Mouse (Mus musculus) forebrain, embryonic 12.5 days (tissue): ENCODE results near the gene Serpina10. TPM values are rescaled to one million over a fixed set of nuclear protein-coding genes. Genes with fewer than 3 reads are reported as not detected.

Experiments used
- ATAC-seq: fragments of 200-750 bp; cut with Nextera tagmentation; 2 replicates; pipeline ENCODE4 v1.8.0; 2017; ENCODE audit warnings: moderate TSS enrichment; ENCODE audit not compliant: low FRiP score
- H3K27ac ChIP-seq: fragments of 300-500 bp; sonication (generic); 2 replicates; pipeline ENCODE4 v1.5.1; 2016; ENCODE audit warnings: mild to moderate bottlenecking
- H3K27me3 ChIP-seq: fragments of 300-500 bp; sonication (generic); 2 replicates; pipeline ENCODE4 v1.6.1; 2016; ENCODE audit warnings: mild to moderate bottlenecking
- H3K36me3 ChIP-seq: fragments of 300-500 bp; sonication (generic); replicated peaks from 2 replicates; pipeline ENCODE4 v1.6.1; 2016; ENCODE audit warnings: mild to moderate bottlenecking
- H3K4me1 ChIP-seq: fragments of 300-500 bp; sonication (generic); 2 replicates; pipeline ENCODE4 v1.6.1; 2016
- H3K4me2 ChIP-seq: fragments of 300-500 bp; sonication (generic); 2 replicates; pipeline ENCODE4 v1.6.1; 2016; ENCODE audit warnings: mild to moderate bottlenecking, moderate library complexity
- H3K4me3 ChIP-seq: fragments of 300-500 bp; sonication (generic); replicated peaks from 2 replicates; pipeline ENCODE4 v1.5.1; 2016; ENCODE audit warnings: mild to moderate bottlenecking
- H3K9ac ChIP-seq: fragments of 300-500 bp; sonication (generic); 2 replicates; pipeline ENCODE4 v1.6.1; 2016; ENCODE audit warnings: mild to moderate bottlenecking
- H3K9me3 ChIP-seq: fragments of 300-500 bp; sonication (generic); 2 replicates; pipeline ENCODE4 v1.6.1; 2016
- WGBS: fragments of 180-500 bp; shearing (Covaris S2); methylation state at CpG from one replicate; pipeline ENCODE4 v1.1.7; 2016; 5-methylcytosine and 5-hydroxymethylcytosine counted together
- polyA plus RNA-seq: library from polyadenylated mRNA; unstranded; fragments of >200 nt; fragmentation: Nextera tagmentation; extraction: Ambion mirVana; gene quantifications from 2 replicates; pipeline ENCODE4 v1.2.1, GENCODE M21; 2016

Gene Serpina10
- polyA plus RNA-seq, 1 experiment from 2014 or later: not detected

- Histone ChIP-seq H3K36me3 (no peaks in the 10 kb centered on the region), H3K4me3 (no peak overlapping the region), H3K27me3 (no peaks in the 10 kb centered on the region), H3K27ac (no peak overlapping the region), H3K4me2 (no peak overlapping the region), H3K9ac (no peak overlapping the region), H3K9me3 (no peaks in the 10 kb centered on the region), H3K4me1 (no peaks in the 10 kb centered on the region)
- WGBS: 91% methylated on average over 7 of the region's 7 CpGs
- no peak for ATAC-seq
Measured at GRCm38 (mm10) chr12:103655123-103656044, 24.1 kb upstream of the Serpina10 start.

GRCm38 (mm10) chr12:103653836-103654235 lies 22.6 kb upstream of the Serpina10 start:
- WGBS: 98% methylated on average over 2 of the region's 2 CpGs
- Histone ChIP-seq H3K9me3 (no peaks in the 10 kb centered on the region), H3K4me1 (no peaks in the 10 kb centered on the region), H3K27me3 (no peaks in the 10 kb centered on the region), H3K27ac (no peak overlapping the region), H3K4me3 (no peak overlapping the region), H3K4me2 (no peak overlapping the region), H3K36me3 (no peaks in the 10 kb centered on the region), H3K9ac (no peak overlapping the region)
- no peak for ATAC-seq

GRCm38 (mm10) chr12:103646314-103646713 lies 15.1 kb upstream of the Serpina10 start:
- 82% methylated on average over 2 of the region's 2 CpGs for WGBS
- Histone ChIP-seq H3K27me3 (no peaks in the 10 kb centered on the region), H3K4me1 (no peaks in the 10 kb centered on the region), H3K9ac (no peak overlapping the region), H3K27ac (no peak overlapping the region), H3K4me2 (no peak overlapping the region), H3K36me3 (no peaks in the 10 kb centered on the region), H3K4me3 (no peak overlapping the region), H3K9me3 (no peaks in the 10 kb centered on the region)
- no peak for ATAC-seq

GRCm38 (mm10) chr12:103644601-103645000 lies 13.4 kb upstream of the Serpina10 start:
- 41% methylated on average over 5 of the region's 5 CpGs for WGBS
- no peak overlapping the region for H3K4me2 ChIP-seq
- H3K4me1 ChIP-seq: no peaks in the 10 kb centered on the region
- H3K9ac ChIP-seq: no peak overlapping the region
- H3K9me3 ChIP-seq: no peaks in the 10 kb centered on the region
- no peak overlapping the region for H3K27ac ChIP-seq
- no peaks in the 10 kb centered on the region for H3K36me3 ChIP-seq
- ATAC-seq: no peak
- no peak overlapping the region for H3K4me3 ChIP-seq
- no peaks in the 10 kb centered on the region for H3K27me3 ChIP-seq

GRCm38 (mm10) chr12:103643818-103644217 lies 12.6 kb upstream of the Serpina10 start:
- no peak for ATAC-seq
- Histone ChIP-seq H3K27me3 (no peaks in the 10 kb centered on the region), H3K27ac (no peak overlapping the region), H3K4me2 (no peak overlapping the region), H3K9me3 (no peaks in the 10 kb centered on the region), H3K9ac (no peak overlapping the region), H3K4me1 (no peaks in the 10 kb centered on the region), H3K36me3 (no peaks in the 10 kb centered on the region), H3K4me3 (no peak overlapping the region)
- WGBS: 86% methylated on average over 3 of the region's 3 CpGs

GRCm38 (mm10) chr12:103643336-103643735 lies 12.1 kb upstream of the Serpina10 start:
- Histone ChIP-seq H3K27ac (no peak overlapping the region), H3K4me1 (no peaks in the 10 kb centered on the region), H3K9me3 (no peaks in the 10 kb centered on the region), H3K4me2 (no peak overlapping the region), H3K9ac (no peak overlapping the region), H3K27me3 (no peaks in the 10 kb centered on the region), H3K36me3 (no peaks in the 10 kb centered on the region), H3K4me3 (no peak overlapping the region)
- 0 out of 2 replicates have a peak, but pooled peaks have one; percentile 46 for ATAC-seq
- WGBS: 0% methylated on average over 2 of the region's 2 CpGs

- H3K4me2 ChIP-seq: no peak overlapping the region
- H3K36me3 ChIP-seq: no peaks in the 10 kb centered on the region
- no peaks in the 10 kb centered on the region for H3K27me3 ChIP-seq
- H3K9me3 ChIP-seq: no peaks in the 10 kb centered on the region
- 91% methylated on average over 2 of the region's 2 CpGs for WGBS
- no peak overlapping the region for H3K27ac ChIP-seq
- no peak for ATAC-seq
- no peak overlapping the region for H3K9ac ChIP-seq
- no peak overlapping the region for H3K4me3 ChIP-seq
- H3K4me1 ChIP-seq: no peaks in the 10 kb centered on the region
Measured at GRCm38 (mm10) chr12:103635846-103636245, 4.6 kb upstream of the Serpina10 start.

GRCm38 (mm10) chr12:103634430-103634829 lies 3.2 kb upstream of the Serpina10 start:
- H3K9me3 ChIP-seq: no peaks in the 10 kb centered on the region
- H3K27me3 ChIP-seq: no peaks in the 10 kb centered on the region
- H3K27ac ChIP-seq: no peak overlapping the region
- H3K9ac ChIP-seq: no peak overlapping the region
- no peaks in the 10 kb centered on the region for H3K36me3 ChIP-seq
- no peak for ATAC-seq
- H3K4me1 ChIP-seq: no peaks in the 10 kb centered on the region
- H3K4me2 ChIP-seq: no peak overlapping the region
- WGBS: 80% methylated on average over 2 of the region's 2 CpGs
- no peak overlapping the region for H3K4me3 ChIP-seq

GRCm38 (mm10) chr12:103616860-103617261 lies 14.4 kb downstream of the Serpina10 start:
- 90% methylated on average over 10 of the region's 10 CpGs for WGBS
- Histone ChIP-seq H3K9me3 (no peaks in the 10 kb centered on the region), H3K27me3 (no peaks in the 10 kb centered on the region), H3K4me1 (no peaks in the 10 kb centered on the region), H3K27ac (no peak overlapping the region), H3K4me2 (no peak overlapping the region), H3K36me3 (no peaks in the 10 kb centered on the region), H3K4me3 (no peak overlapping the region), H3K9ac (no peak overlapping the region)
- ATAC-seq: no peak

- Histone ChIP-seq H3K4me2 (no peak overlapping the region), H3K27me3 (no peaks in the 10 kb centered on the region), H3K4me3 (no peak overlapping the region), H3K9me3 (no peaks in the 10 kb centered on the region), H3K4me1 (no peaks in the 10 kb centered on the region), H3K9ac (no peak overlapping the region), H3K36me3 (no peaks in the 10 kb centered on the region), H3K27ac (no peak overlapping the region)
- no peak for ATAC-seq
- WGBS: 82% methylated on average over 4 of the region's 4 CpGs
Measured at GRCm38 (mm10) chr12:103615734-103616133, 15.5 kb downstream of the Serpina10 start.

GRCm38 (mm10) chr12:103615141-103615540 lies 16.1 kb downstream of the Serpina10 start:
- H3K9ac ChIP-seq: no peak overlapping the region
- no peaks in the 10 kb centered on the region for H3K36me3 ChIP-seq
- no peak for ATAC-seq
- H3K27me3 ChIP-seq: no peaks in the 10 kb centered on the region
- no peaks in the 10 kb centered on the region for H3K9me3 ChIP-seq
- 80% methylated on average over 1 of the region's 1 CpGs for WGBS
- H3K27ac ChIP-seq: no peak overlapping the region
- H3K4me1 ChIP-seq: no peaks in the 10 kb centered on the region
- no peak overlapping the region for H3K4me3 ChIP-seq
- H3K4me2 ChIP-seq: no peak overlapping the region

- Histone ChIP-seq H3K4me3 (no peak overlapping the region), H3K27ac (no peak overlapping the region), H3K4me1 (no peaks in the 10 kb centered on the region), H3K9me3 (no peaks in the 10 kb centered on the region), H3K4me2 (no peak overlapping the region), H3K9ac (no peak overlapping the region), H3K36me3 (no peaks in the 10 kb centered on the region), H3K27me3 (no peaks in the 10 kb centered on the region)
- no peak for ATAC-seq
- 86% methylated on average over 3 of the region's 3 CpGs for WGBS
Measured at GRCm38 (mm10) chr12:103601839-103602238, 29.4 kb downstream of the Serpina10 start.

GRCm38 (mm10) chr12:103600364-103600763 lies 30.9 kb downstream of the Serpina10 start:
- WGBS: 13% methylated on average over 3 of the region's 3 CpGs
- H3K27ac ChIP-seq: no peak overlapping the region
- no peaks in the 10 kb centered on the region for H3K27me3 ChIP-seq
- no peaks in the 10 kb centered on the region for H3K4me1 ChIP-seq
- ATAC-seq: no peak
- H3K36me3 ChIP-seq: no peaks in the 10 kb centered on the region
- H3K9ac ChIP-seq: no peak overlapping the region
- no peaks in the 10 kb centered on the region for H3K9me3 ChIP-seq
- H3K4me3 ChIP-seq: no peak overlapping the region
- H3K4me2 ChIP-seq: no peak overlapping the region
